Mouse (Mus musculus) limb, embryonic 11.5 days (tissue): ENCODE measurements around the gene Zfp981. TPM values are rescaled to one million over a fixed set of nuclear protein-coding genes. Genes with fewer than 3 reads are reported as not detected.
"Not testable (repeated sequence)": the region's sequence is repeated elsewhere in the genome, so short reads cannot be mapped to it uniquely, and the experiment has no call there.

Experiments
- ATAC-seq: fragments of 200-750 bp; cut with Nextera tagmentation; 2 replicates; pipeline ENCODE4 v1.8.0; 2017; ENCODE audit warnings: low read depth; ENCODE audit not compliant: insufficient number of reproducible peaks, low FRiP score, low TSS enrichment
- DNase-seq: peaks from one replicate; pipeline ENCODE4 v3.0.0-alpha.2; 2015; ENCODE audit warnings: low spot score
- H3K27ac ChIP-seq: fragments of 300-500 bp; sonication (generic); replicated peaks from 2 replicates; pipeline ENCODE4 v1.5.1; 2014; ENCODE audit warnings: low read depth, mild to moderate bottlenecking, low read length
- H3K27me3 ChIP-seq: fragments of 300-500 bp; sonication (generic); 2 replicates; pipeline ENCODE4 v1.6.1; 2014; ENCODE audit warnings: mild to moderate bottlenecking, low read length, mixed read lengths; ENCODE audit not compliant: control insufficient read depth, insufficient read depth
- H3K36me3 ChIP-seq: fragments of 300-500 bp; sonication (generic); 2 replicates; pipeline ENCODE4 v1.6.1; 2014; ENCODE audit warnings: mild to moderate bottlenecking, low read length, moderate library complexity, mixed read lengths; ENCODE audit not compliant: control insufficient read depth, insufficient read depth
- H3K4me1 ChIP-seq: fragments of 300-500 bp; sonication (generic); 2 replicates; pipeline ENCODE4 v1.6.1; 2014; ENCODE audit warnings: low read length, mixed read lengths; ENCODE audit not compliant: control insufficient read depth, insufficient read depth
- H3K4me2 ChIP-seq: fragments of 300-500 bp; sonication (generic); 2 replicates; pipeline ENCODE4 v1.6.1; 2014; ENCODE audit warnings: low read depth, mild to moderate bottlenecking, moderate library complexity; ENCODE audit not compliant: severe bottlenecking
- H3K4me3 ChIP-seq: fragments of 300-500 bp; sonication (generic); 2 replicates; pipeline ENCODE4 v1.5.1; 2014; ENCODE audit warnings: low read depth, low read length
- H3K9ac ChIP-seq: fragments of 300-500 bp; sonication (generic); 2 replicates; pipeline ENCODE4 v1.6.1; 2014; ENCODE audit warnings: mild to moderate bottlenecking, low read length
- H3K9me3 ChIP-seq: fragments of 300-500 bp; sonication (generic); 2 replicates; pipeline ENCODE4 v1.6.1; 2016; ENCODE audit warnings: low read length; ENCODE audit not compliant: control insufficient read depth
- WGBS: fragments of 180-500 bp; shearing (Covaris S2); extraction: QIAGEN DNeasy Blood & Tissue Kit; methylation state at CpG from one replicate; pipeline ENCODE4 v1.1.7; 2014; 5-methylcytosine and 5-hydroxymethylcytosine counted together
- polyA plus RNA-seq: library from polyadenylated mRNA; unstranded; fragments of >200 nt; fragmentation: Nextera tagmentation; extraction: Ambion mirVana; gene quantifications from 2 replicates; pipeline ENCODE4 v1.2.1, GENCODE M21; 2014

Gene Zfp981
- polyA plus RNA-seq, 1 experiment from 2014 or later = 0.05 TPM

DNA sequence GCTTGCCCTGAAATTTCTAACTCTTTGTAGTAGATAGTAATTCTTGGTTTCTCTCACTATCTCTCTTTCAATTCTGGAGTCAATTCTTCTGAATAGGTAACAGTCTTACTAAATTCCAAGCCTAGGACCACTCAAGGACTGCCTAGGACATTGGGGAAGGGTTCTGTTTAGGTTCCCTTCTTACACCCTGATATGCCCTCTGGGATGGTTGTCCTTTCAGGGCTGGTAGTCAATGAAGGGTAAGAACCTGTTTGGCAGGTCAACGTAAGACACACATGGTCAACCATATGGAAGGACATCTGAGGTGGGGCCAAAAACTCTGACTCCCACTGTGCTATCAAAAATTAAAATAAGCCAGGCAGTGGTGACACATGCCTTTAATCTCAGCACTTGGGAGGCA, 9.0 kb upstream of the Zfp981 start:
- Histone ChIP-seq H3K9me3 (peaks cover 27% of the 10 kb centered on the region), H3K4me1 (no peaks in the 10 kb centered on the region), H3K36me3 (no peaks in the 10 kb centered on the region; the same call in 1 of the 2 replicates), H3K4me2 (no peak overlapping the region), H3K4me3 (no peak overlapping the region), H3K9ac (no peak overlapping the region), H3K27ac (no peak overlapping the region), H3K27me3 (no peaks in the 10 kb centered on the region)
- 45% methylated on average over 1 of the region's 1 CpGs for WGBS
- ATAC-seq (no peak), DNase-seq (no peak)

DNA sequence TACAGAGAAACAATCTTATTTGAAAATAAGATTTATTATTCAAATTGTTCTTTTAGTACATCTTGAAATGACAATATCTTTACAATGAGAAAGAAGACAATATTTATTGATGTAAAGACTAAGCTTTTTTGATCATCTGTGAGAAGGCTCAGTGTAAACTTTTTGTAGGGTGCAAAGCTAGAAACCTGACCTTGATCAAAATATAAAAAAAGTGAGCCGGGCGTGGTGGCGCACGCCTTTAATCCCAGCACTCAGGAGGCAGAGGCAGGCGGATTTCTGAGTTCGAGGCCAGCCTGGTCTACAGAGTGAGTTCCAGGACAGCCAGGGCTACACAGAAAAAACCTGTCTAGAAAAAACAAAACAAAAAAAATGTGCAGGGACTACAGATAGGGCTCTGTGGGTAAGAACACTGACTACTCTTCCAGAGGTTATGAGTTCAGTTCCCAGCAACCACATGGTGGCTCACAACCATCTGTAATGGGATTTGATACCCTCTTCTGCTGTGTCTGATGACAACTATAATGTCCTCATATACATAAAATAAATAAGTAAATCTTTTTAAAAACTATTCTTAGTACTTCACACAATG, 8.4 kb upstream of the Zfp981 start:
- not testable (repeated sequence) for H3K9ac ChIP-seq, DNase-seq, H3K4me2 ChIP-seq, H3K4me3 ChIP-seq, H3K36me3 ChIP-seq, H3K4me1 ChIP-seq, H3K27ac ChIP-seq, H3K27me3 ChIP-seq
- 86% methylated on average over 6 of the region's 6 CpGs for WGBS
- ATAC-seq = peak; percentile 24; the same call in 1 of the 2 replicates
- peaks cover 32% of the 10 kb centered on the region for H3K9me3 ChIP-seq

DNA sequence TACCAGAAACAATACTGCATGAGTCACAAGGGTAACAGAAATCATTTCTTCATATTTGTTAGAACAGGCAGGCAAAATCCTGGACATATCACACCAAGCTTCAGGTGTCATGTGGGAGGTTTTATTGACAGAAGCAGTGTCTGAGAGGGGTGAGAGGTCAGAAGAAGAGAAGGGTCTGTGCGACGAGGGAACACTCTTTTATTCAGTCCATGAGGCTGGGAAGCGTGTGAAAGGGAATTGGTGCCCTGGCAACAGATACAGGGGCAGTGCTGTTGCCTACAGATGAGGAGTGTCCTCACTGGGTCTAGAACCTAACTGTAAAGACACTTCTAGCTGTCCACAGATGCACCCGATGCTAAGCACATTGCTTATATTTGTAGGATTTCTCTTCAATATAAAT, 6.8 kb upstream of the Zfp981 start:
- Histone ChIP-seq H3K9ac (no peak overlapping the region), H3K9me3 (peaks cover 35% of the 10 kb centered on the region), H3K27me3 (no peaks in the 10 kb centered on the region), H3K4me2 (no peak overlapping the region), H3K36me3 (no peaks in the 10 kb centered on the region; the same call in 1 of the 2 replicates), H3K27ac (no peak overlapping the region), H3K4me3 (no peak overlapping the region), H3K4me1 (no peaks in the 10 kb centered on the region)
- 70% methylated on average over 4 of the region's 4 CpGs for WGBS
- no peak for ATAC-seq
- DNase-seq = no peak

DNA sequence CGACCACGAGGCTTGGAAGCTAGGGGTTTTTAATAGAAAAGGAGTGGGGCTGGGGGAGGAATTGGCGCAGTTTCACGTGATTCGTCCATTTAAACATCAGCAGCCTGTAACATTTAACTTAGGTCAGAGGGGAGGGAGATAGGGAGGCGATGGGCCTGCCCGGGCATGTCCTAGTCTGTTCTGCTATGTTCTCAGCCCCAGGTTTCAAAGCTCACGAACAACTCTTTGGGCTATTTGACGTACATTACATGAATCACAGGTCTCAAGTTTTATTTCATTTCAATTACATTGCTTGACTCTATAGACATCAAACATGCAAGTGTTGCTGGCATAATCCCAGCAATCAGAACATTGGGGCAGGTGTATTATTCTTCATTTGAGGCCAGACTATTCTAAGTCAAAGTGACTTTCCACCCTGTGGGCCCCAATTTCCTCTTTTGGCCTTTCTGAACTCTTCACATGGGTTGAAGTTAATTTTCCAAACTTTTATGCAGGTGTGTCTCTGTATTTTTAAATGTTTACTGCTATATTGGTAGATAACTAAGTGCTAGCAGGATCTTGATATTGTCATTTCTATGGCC, 4.0 kb upstream of the Zfp981 start:
- not testable (repeated sequence) for H3K9ac ChIP-seq, DNase-seq, H3K27me3 ChIP-seq, H3K27ac ChIP-seq, H3K4me3 ChIP-seq, H3K36me3 ChIP-seq, H3K4me1 ChIP-seq, H3K4me2 ChIP-seq, ATAC-seq
- peaks cover 28% of the 10 kb centered on the region for H3K9me3 ChIP-seq
- WGBS = 84% methylated on average over 9 of the region's 9 CpGs

DNA sequence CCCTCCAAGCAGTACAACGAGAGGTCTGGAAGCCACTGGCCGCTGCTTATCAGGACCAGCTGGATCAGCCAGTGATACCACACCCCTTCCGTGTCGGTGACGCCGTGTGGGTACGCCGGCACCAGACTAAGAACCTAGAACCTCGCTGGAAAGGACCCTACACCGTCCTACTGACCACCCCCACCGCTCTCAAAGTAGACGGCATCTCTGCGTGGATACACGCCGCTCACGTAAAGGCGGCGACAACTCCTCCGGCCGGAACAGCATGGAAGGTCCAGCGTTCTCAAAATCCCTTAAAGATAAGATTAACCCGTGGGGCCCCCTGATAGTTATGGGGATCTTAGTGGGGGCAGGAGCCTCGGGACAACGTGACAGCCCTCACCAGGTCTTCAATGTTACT, 7.2 kb downstream of the Zfp981 start:
- WGBS = 92% methylated on average over 16 of the region's 24 CpGs
- not testable (repeated sequence) for H3K9ac ChIP-seq, H3K36me3 ChIP-seq, H3K9me3 ChIP-seq, H3K27ac ChIP-seq, ATAC-seq, DNase-seq, H3K4me3 ChIP-seq, H3K27me3 ChIP-seq, H3K4me1 ChIP-seq, H3K4me2 ChIP-seq

DNA sequence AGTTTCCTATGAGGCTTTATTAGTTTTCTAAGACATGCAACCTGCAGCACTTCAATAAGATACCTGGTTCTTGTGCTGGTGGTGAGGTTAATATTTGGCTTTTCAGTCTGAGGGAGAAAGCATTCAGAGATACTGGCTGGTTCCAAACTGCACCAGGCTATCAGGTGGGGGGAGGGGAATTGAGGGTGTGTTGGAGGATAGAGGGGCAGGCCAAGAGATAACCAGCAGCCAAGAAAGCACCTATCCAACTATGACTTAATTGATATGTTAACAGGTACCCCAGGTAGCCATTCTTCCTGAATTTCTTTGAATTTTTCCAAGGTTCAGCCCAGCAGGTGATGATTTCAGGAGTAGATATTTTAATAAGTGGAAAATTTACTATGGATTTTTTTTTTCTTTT, 10.0 kb downstream of the Zfp981 start:
- DNase-seq, H3K4me2 ChIP-seq, H3K4me3 ChIP-seq, H3K4me1 ChIP-seq, H3K27ac ChIP-seq, H3K9ac ChIP-seq, ATAC-seq, H3K36me3 ChIP-seq, H3K27me3 ChIP-seq: not testable (repeated sequence)
- H3K9me3 ChIP-seq = peaks cover 13% of the 10 kb centered on the region

DNA sequence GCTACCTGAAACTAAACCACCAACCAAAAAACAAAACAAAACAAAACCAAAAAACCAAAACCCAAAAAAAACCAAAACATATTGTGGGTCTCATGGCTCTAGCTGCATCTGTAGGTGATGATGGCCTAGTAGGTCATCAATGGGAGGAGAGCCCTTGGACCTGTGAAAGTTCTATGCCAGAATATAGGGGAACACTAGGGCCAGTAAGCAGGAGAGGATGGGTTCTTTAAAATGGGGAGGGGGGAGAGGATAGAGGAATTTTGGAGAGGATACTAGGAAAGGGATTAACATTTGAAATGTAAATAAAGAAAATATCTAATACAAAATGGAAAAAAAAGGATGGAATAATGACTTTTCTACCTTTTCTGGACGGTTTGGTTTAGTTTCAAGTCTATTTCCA, 14.6 kb downstream of the Zfp981 start:
- H3K36me3 ChIP-seq = no peaks in the 10 kb centered on the region
- H3K27me3 ChIP-seq = no peaks in the 10 kb centered on the region
- no peaks in the 10 kb centered on the region for H3K4me1 ChIP-seq
- 66% methylated on average over 1 of the region's 1 CpGs for WGBS
- no peak for DNase-seq
- H3K4me2 ChIP-seq = no peak overlapping the region
- no peak for ATAC-seq
- no peak overlapping the region for H3K9ac ChIP-seq
- no peak overlapping the region for H3K4me3 ChIP-seq
- no peak overlapping the region for H3K27ac ChIP-seq
- H3K9me3 ChIP-seq = peaks cover 30% of the 10 kb centered on the region

DNA sequence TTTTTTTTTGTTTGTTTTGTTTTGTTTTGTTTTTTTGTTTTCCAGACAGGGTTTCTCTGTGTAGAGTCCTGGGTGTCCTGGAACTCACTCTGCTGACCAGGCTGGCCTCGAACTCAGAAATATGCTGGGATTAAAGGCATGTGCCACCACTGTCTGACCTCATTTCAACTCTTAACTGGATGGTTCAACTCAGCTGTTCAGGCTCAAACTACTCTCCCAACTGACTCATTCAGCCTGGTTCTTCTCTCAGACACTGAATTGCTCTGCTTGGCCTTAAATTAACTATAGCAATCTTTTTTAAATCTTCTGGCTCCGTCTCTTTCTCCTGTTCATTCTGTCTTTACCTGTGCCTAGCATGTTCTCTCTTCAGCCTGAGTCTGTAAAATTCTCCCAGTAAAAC, 15.3 kb downstream of the Zfp981 start:
- H3K27ac ChIP-seq, H3K4me1 ChIP-seq, H3K4me3 ChIP-seq, DNase-seq, H3K36me3 ChIP-seq, H3K27me3 ChIP-seq, H3K4me2 ChIP-seq, ATAC-seq, H3K9ac ChIP-seq: not testable (repeated sequence)
- 74% methylated on average over 2 of the region's 2 CpGs for WGBS
- H3K9me3 ChIP-seq = peaks cover 32% of the 10 kb centered on the region

DNA sequence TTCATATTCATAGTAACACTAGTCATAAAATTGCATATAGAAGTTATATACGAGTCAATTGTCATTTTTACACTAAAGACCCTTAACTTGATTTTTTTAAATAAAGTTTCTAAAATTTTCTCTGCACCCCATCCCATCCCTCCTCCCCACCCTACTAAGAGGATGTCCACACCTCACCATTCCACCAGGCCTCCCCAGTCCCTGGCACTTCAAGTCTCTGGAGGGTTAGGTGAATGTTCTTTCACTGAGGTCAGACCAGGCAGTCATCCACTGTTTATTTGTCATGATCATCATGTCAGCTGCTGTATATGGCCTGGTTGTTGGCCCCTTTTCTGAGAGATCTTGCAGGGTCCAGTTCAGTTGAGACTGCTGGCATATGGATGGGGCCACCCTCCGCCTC, 18.9 kb downstream of the Zfp981 start:
- Histone ChIP-seq H3K4me1 (no peaks in the 10 kb centered on the region), H3K4me2 (no peak overlapping the region), H3K27me3 (no peaks in the 10 kb centered on the region), H3K9me3 (peaks cover 37% of the 10 kb centered on the region), H3K27ac (no peak overlapping the region), H3K4me3 (no peak overlapping the region), H3K36me3 (no peaks in the 10 kb centered on the region), H3K9ac (no peak overlapping the region)
- ATAC-seq = peak; percentile 27; the same call in 1 of the 2 replicates
- 90% methylated on average over 2 of the region's 2 CpGs for WGBS
- no peak for DNase-seq
